Mouse (Mus musculus): Measurements from ENCODE around the gene Barhl1. TPM values are rescaled to one million over a fixed set of nuclear protein-coding genes. Genes with fewer than 3 reads are reported as not detected.

Barhl1 gene
- polyA plus RNA-seq, 1 experiment from 2014 or later = not detected

GRCm38 (mm10) chr2:28923912-28924311 lies 7.4 kb upstream of the Barhl1 start:
- ATAC-seq (replicated peaks; ENCODE audit: insufficient number of reproducible peaks, insufficient read depth, low FRiP score, low read depth) = no peak
- H3K4me2 ChIP-seq = no peak overlapping the region

DNA sequence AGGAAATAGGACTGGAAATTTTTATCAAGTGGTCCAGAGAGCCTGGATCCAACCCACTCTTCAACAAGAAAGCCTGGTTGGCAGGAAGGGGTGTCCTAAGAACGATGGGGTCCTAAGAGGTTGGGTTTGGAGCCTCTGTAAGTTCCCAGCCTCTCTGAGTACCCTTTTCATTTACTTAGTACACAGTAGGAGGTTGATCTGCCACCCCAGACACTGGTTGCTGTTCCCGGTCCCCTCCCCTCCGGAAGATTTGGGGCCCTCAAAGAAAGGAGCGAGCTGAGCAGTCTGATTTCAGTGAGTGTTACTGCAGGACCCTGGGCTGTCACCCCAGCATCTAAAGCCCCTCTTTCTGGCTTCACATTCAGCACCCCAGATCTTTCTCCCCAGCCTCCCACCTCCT lies 2.5 kb upstream of the Barhl1 start:
- Histone ChIP-seq H3K9ac (no peak overlapping the region), H3K4me3 (no peak overlapping the region), H3K4me1 (replicated peaks) (peaks cover 6% of the 10 kb centered on the region), H3K9me3 (replicated peaks) (no peaks in the 10 kb centered on the region), H3K27ac (no peak overlapping the region), H3K36me3 (no peaks in the 10 kb centered on the region), H3K4me2 (no peak overlapping the region), H3K27me3 (peaks cover 98% of the 10 kb centered on the region)
- WGBS = 0% methylated on average over 4 of the region's 4 CpGs
- no peak for ATAC-seq (replicated peaks; ENCODE audit: insufficient number of reproducible peaks, insufficient read depth, low FRiP score, low read depth)

More at GRCm38 (mm10) chr2:28923912-28924311, 7.4 kb upstream of the Barhl1 start:
- Histone ChIP-seq H3K4me3 (no peak overlapping the region), H3K9ac (no peak overlapping the region), H3K27ac (no peak overlapping the region), H3K36me3 (no peaks in the 10 kb centered on the region), H3K27me3 (peaks cover 71% of the 10 kb centered on the region), H3K4me1 (replicated peaks) (no peaks in the 10 kb centered on the region), H3K9me3 (replicated peaks) (no peaks in the 10 kb centered on the region)
- 3% methylated on average over 4 of the region's 4 CpGs for WGBS

DNA sequence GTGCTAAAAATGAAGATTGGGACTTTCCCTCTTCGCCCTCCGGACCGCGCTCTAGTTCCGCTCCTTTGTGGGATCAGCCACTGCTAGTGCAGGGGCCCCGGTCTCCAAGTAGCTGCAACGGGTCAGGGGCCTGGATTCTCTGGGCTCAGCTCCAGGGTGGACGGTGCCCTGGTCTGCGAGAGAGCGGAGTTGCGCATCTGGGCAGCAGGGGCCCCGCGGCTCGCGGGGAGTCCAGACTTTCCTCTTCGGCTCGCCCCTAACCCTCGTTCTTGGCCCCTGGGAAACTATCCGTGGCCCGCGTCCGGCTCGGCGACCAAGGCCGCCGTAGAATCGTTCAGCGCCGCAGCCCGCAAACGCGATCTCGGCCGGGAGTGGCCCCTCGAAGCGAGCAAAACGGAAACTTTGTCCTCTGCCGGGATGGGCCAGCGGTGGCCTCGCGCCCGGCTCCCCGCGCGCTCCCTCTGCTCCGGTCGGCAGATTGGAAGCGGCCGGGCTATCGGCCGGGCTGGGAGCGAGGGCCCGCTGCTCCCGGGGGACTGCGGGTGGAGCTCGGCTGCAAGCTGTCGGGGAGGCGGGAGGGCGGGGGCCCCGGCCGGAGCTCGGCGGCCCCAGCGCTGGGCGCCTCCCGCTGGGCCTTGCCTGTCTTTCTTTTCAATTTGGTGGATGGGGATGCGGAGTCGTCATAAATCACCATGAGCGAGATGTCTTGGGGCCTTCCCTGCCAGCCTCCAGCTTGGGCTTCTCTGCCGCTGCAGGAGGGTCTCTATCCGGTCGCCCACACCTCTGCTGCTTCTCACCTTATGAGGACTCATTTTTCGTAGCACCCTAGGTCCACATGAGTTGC lies 1.3 kb upstream of the Barhl1 start:
- H3K9me3 ChIP-seq (replicated peaks) = no peaks in the 10 kb centered on the region
- H3K4me2 ChIP-seq = peak overlapping the region; percentile 41
- H3K36me3 ChIP-seq = no peaks in the 10 kb centered on the region
- peaks cover 6% of the 10 kb centered on the region for H3K4me1 ChIP-seq (replicated peaks)
- peaks cover 98% of the 10 kb centered on the region for H3K27me3 ChIP-seq
- ATAC-seq (replicated peaks; ENCODE audit: insufficient number of reproducible peaks, insufficient read depth, low FRiP score, low read depth) = no peak
- H3K27ac ChIP-seq = no peak overlapping the region
- peak overlapping the region; percentile 32 for H3K4me3 ChIP-seq
- 1% methylated on average over 73 of the region's 73 CpGs for WGBS
- H3K9ac ChIP-seq = no peak overlapping the region

GRCm38 (mm10) chr2:28917156-28917517 lies 669 bp upstream of the Barhl1 start:
- peaks cover 6% of the 10 kb centered on the region for H3K4me1 ChIP-seq (replicated peaks)
- no peaks in the 10 kb centered on the region for H3K36me3 ChIP-seq
- ATAC-seq (replicated peaks; ENCODE audit: insufficient number of reproducible peaks, insufficient read depth, low FRiP score, low read depth) = no peak
- peaks cover 98% of the 10 kb centered on the region for H3K27me3 ChIP-seq
- no peaks in the 10 kb centered on the region for H3K9me3 ChIP-seq (replicated peaks)
- H3K4me2 ChIP-seq = no peak overlapping the region
- 9% methylated on average over 11 of the region's 11 CpGs for WGBS
- no peak overlapping the region for H3K9ac ChIP-seq
- no peak overlapping the region for H3K27ac ChIP-seq
- H3K4me3 ChIP-seq = no peak overlapping the region; the same call in 1 of the 2 replicates

DNA sequence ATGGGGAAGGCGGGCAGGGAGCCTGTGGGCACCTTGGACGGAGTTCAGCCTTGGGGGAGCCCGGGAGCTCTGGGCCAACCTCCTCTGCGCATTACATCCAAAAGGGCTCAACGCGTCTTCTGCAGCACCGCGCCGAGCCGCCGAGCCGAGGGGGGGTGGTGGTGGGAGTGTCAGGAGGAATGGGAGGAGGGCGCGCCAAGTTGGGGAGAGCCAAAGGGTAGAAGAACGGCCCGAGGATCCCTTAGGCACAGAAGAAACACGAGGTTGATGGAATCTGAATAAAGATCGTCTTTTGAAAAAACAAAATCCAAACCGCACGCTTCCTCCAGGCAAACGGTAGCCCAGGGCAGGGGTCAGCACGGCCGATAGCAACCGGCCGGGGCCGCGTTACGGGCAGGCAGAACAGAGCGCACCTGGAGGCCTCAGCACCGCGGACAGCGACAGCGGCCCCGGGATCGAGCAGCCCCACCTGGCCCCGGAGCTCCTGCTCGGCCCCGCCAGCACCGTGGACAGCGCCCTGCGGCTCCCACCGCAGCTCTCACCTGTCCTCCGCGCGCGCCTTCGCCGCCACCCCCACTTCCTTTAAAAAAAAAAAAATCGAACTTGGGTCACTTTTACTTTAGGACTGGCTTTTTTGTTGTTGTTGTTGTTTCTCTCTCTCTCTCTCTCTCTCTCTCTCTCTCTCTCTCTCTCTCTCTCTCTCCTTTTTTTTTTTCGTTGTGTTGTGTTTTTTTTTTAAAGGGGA lies 528 bp downstream of the Barhl1 start:
- peak; percentile 75; the same call in 1 of the 2 replicates for ATAC-seq (replicated peaks; ENCODE audit: insufficient number of reproducible peaks, insufficient read depth, low FRiP score, low read depth)
- Histone ChIP-seq H3K9ac (no peak overlapping the region), H3K4me3 (0 out of 2 replicates have a peak overlapping the region, but pooled peaks have one; percentile 8), H3K36me3 (no peaks in the 10 kb centered on the region), H3K27me3 (peaks cover 98% of the 10 kb centered on the region), H3K9me3 (replicated peaks) (no peaks in the 10 kb centered on the region), H3K4me1 (replicated peaks) (peaks cover 10% of the 10 kb centered on the region), H3K4me2 (0 out of 2 replicates have a peak overlapping the region, but pooled peaks have one; percentile 23), H3K27ac (no peak overlapping the region)
- WGBS = 2% methylated on average over 50 of the region's 50 CpGs

- no peaks in the 10 kb centered on the region for H3K9me3 ChIP-seq (replicated peaks)
- H3K9ac ChIP-seq = no peak overlapping the region
- H3K4me3 ChIP-seq = no peak overlapping the region
- WGBS = 8% methylated on average over 22 of the region's 22 CpGs
- no peak overlapping the region for H3K4me2 ChIP-seq
- no peak for ATAC-seq (replicated peaks; ENCODE audit: insufficient number of reproducible peaks, insufficient read depth, low FRiP score, low read depth)
- no peaks in the 10 kb centered on the region for H3K36me3 ChIP-seq
- H3K27me3 ChIP-seq = peaks cover 98% of the 10 kb centered on the region
- no peak overlapping the region for H3K27ac ChIP-seq
- H3K4me1 ChIP-seq (replicated peaks) = peaks cover 10% of the 10 kb centered on the region
Measured at GRCm38 (mm10) chr2:28915104-28915738, 1.2 kb downstream of the Barhl1 start.

GRCm38 (mm10) chr2:28914121-28914520 lies 2.3 kb downstream of the Barhl1 start:
- WGBS = 0% methylated on average over 2 of the region's 2 CpGs
- Histone ChIP-seq H3K27me3 (peaks cover 99% of the 10 kb centered on the region), H3K27ac (no peak overlapping the region), H3K36me3 (no peaks in the 10 kb centered on the region), H3K4me3 (no peak overlapping the region), H3K4me2 (no peak overlapping the region), H3K9ac (no peak overlapping the region), H3K9me3 (replicated peaks) (no peaks in the 10 kb centered on the region), H3K4me1 (replicated peaks) (peaks cover 15% of the 10 kb centered on the region)
- ATAC-seq (replicated peaks; ENCODE audit: insufficient number of reproducible peaks, insufficient read depth, low FRiP score, low read depth) = no peak

DNA sequence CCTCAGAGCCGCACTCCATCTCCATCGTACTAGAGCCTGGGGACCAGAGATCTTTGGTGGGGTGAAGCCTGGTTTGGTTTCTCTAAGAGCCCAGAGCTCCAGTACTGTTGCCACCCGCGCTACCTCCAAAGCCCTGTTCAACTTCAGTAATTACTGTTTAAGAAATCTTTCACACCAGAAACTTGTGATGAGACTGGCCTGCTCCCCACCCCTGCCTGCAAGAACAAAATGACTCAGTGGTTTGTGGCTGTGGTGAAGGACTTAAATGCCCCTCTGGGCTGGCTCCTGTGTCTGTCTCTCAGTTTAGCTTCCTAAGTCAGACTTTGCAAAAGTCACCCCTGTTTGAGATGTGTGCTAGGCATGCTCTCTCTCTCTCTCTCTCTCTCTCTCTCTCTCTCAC lies 3.5 kb downstream of the Barhl1 start:
- Histone ChIP-seq H3K4me1 (replicated peaks) (peaks cover 26% of the 10 kb centered on the region), H3K9me3 (replicated peaks) (no peaks in the 10 kb centered on the region), H3K36me3 (no peaks in the 10 kb centered on the region), H3K9ac (no peak overlapping the region), H3K27ac (no peak overlapping the region), H3K4me2 (no peak overlapping the region), H3K4me3 (no peak overlapping the region), H3K27me3 (peaks cover 99% of the 10 kb centered on the region)
- no peak for ATAC-seq (replicated peaks; ENCODE audit: insufficient number of reproducible peaks, insufficient read depth, low FRiP score, low read depth)
- 4% methylated on average over 4 of the region's 4 CpGs for WGBS

GRCm38 (mm10) chr2:28912039-28912700 lies 4.3 kb downstream of the Barhl1 start:
- Histone ChIP-seq H3K4me2 (no peak overlapping the region), H3K27me3 (peaks cover 99% of the 10 kb centered on the region), H3K9me3 (replicated peaks) (no peaks in the 10 kb centered on the region), H3K27ac (no peak overlapping the region), H3K9ac (no peak overlapping the region), H3K36me3 (no peaks in the 10 kb centered on the region), H3K4me1 (replicated peaks) (peaks cover 21% of the 10 kb centered on the region), H3K4me3 (no peak overlapping the region)
- WGBS = 3% methylated on average over 33 of the region's 33 CpGs
- ATAC-seq (replicated peaks; ENCODE audit: insufficient number of reproducible peaks, insufficient read depth, low FRiP score, low read depth) = no peak

DNA sequence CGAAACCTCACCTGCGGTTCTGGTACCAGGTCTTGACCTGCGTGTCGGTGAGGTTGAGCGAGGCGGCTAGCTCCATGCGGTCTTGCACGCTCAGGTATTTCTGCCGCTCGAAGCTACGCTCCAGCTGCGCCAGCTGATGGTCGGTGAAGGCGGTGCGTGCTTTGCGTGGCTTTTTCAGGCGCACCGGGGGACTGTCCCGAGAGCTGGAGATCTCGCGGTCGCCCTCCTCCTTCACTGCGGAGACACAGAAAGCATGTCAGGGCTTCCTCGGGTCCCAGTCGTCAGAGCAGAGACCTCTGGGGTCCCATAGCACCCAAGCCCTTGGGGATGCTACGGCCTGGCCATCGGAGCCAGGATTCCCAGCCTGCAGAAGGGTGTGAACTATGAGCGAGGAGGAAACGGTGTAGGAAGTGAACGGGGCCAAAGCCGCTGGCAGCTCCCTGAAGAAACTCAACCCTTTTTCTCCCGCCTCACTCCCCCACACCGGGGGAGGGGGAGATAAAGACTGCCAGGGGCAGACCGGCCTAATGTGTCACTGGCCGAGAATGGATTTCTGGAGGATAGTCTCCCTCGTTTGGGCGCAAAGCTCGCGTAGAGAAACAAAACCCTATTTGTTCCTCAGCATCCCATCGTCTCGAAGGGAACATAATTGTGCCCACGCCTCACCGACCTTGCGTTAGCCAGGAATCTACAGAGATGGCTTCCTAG lies 5.0 kb downstream of the Barhl1 start:
- no peak overlapping the region for H3K27ac ChIP-seq
- H3K9ac ChIP-seq = no peak overlapping the region
- H3K27me3 ChIP-seq = peaks cover 99% of the 10 kb centered on the region
- ATAC-seq (replicated peaks; ENCODE audit: insufficient number of reproducible peaks, insufficient read depth, low FRiP score, low read depth) = no peak
- H3K4me1 ChIP-seq (replicated peaks) = peaks cover 21% of the 10 kb centered on the region
- H3K9me3 ChIP-seq (replicated peaks) = no peaks in the 10 kb centered on the region
- WGBS = 2% methylated on average over 44 of the region's 44 CpGs
- H3K36me3 ChIP-seq = no peaks in the 10 kb centered on the region
- no peak overlapping the region for H3K4me2 ChIP-seq
- H3K4me3 ChIP-seq = no peak overlapping the region

Data from heart, embryonic 15.5 days (tissue).